Mouse (Mus musculus) ES-Bruce4 (cell line): ENCODE results near the gene Arntl.

Experiments
- CTCF ChIP-seq: IDR thresholded peaks from one replicate; pipeline ENCODE4 v1.8.1; 2011; ENCODE audit warnings: low read depth, low read length
- EP300 ChIP-seq: IDR thresholded peaks from 2 replicates; pipeline ENCODE4 v1.6.1; 2011; ENCODE audit warnings: low read depth, low read length; ENCODE audit not compliant: insufficient read depth

DNA sequence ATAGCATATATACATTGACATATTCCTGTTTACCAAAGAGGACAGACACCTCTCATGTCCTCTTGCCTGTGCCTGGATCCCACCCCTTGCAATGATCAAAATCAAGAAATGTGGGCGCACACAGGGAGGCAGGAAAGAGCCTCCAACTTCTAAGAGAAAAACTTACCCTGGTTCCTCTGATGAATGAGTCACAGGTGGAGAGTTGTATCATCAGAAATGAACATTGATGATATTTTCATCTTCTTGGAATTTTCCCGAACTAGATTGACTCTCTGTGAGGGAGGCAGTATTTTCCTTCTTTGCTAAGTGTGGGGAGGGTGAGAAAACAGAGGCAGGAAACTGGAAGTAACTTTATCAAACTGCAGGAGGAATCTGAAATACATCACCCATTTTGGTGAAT is 78.1 kb downstream of the Arntl start:
- TF ChIP-seq EP300 (no peak), CTCF (no peak)
